Mouse (Mus musculus): ENCODE data around the gene Hmox2. TPM values are rescaled to one million over a fixed set of nuclear protein-coding genes. Genes with fewer than 3 reads are reported as not detected.

Gene Hmox2
- polyA plus RNA-seq, 1 experiment from 2014 or later: 87.6 TPM

- no peaks in the 10 kb centered on the region for H3K27me3 ChIP-seq
- H3K9me3 ChIP-seq: no peaks in the 10 kb centered on the region
- H3K4me1 ChIP-seq (replicated peaks): peaks cover 33% of the 10 kb centered on the region
- ATAC-seq: no peak
- 67% methylated on average over 2 of the region's 2 CpGs for WGBS
- H3K4me2 ChIP-seq (replicated peaks): no peak overlapping the region
- H3K36me3 ChIP-seq: no peaks in the 10 kb centered on the region
- H3K9ac ChIP-seq (replicated peaks): no peak overlapping the region
- H3K27ac ChIP-seq: no peak overlapping the region
- H3K4me3 ChIP-seq (replicated peaks): no peak overlapping the region
Measured at GRCm38 (mm10) chr16:4791332-4791731, 65.2 kb downstream of the Hmox2 start.

- H3K27ac ChIP-seq: no peak overlapping the region
- no peaks in the 10 kb centered on the region for H3K4me1 ChIP-seq (replicated peaks)
- no peaks in the 10 kb centered on the region for H3K9me3 ChIP-seq
- no peak overlapping the region for H3K4me3 ChIP-seq (replicated peaks)
- no peak for ATAC-seq
- no peaks in the 10 kb centered on the region for H3K36me3 ChIP-seq
- no peak overlapping the region for H3K9ac ChIP-seq (replicated peaks)
- H3K4me2 ChIP-seq (replicated peaks): no peak overlapping the region
- H3K27me3 ChIP-seq: no peaks in the 10 kb centered on the region
- WGBS: 85% methylated on average over 4 of the region's 4 CpGs
Measured at GRCm38 (mm10) chr16:4796631-4797030, 70.5 kb downstream of the Hmox2 start.

Other genes starting within 250 kb of the Hmox2 start
- gene Srl, start 184.5 kb upstream of the Hmox2 start, polyA plus RNA-seq (2015; fragmentation: Nextera tagmentation; extraction: Ambion mirVana): 20.5 and 21.6 TPM in 2 replicates
- gene Tfap4, start 166.5 kb upstream of the Hmox2 start, polyA plus RNA-seq (2015; fragmentation: Nextera tagmentation; extraction: Ambion mirVana): 10.5 and 11.2 TPM in 2 replicates
- gene Glis2, start 131.6 kb upstream of the Hmox2 start, polyA plus RNA-seq (2015; fragmentation: Nextera tagmentation; extraction: Ambion mirVana): 20.0 and 26.3 TPM in 2 replicates
- 153 and 155 TPM in 2 replicates for gene Pam16, start 101.4 kb upstream of the Hmox2 start, polyA plus RNA-seq (2015; fragmentation: Nextera tagmentation; extraction: Ambion mirVana)
- gene Vasn, start 86.4 kb upstream of the Hmox2 start, polyA plus RNA-seq (2015; fragmentation: Nextera tagmentation; extraction: Ambion mirVana): 3.2 and 4.6 TPM in 2 replicates
- gene Dnaja3, start 86.4 kb upstream of the Hmox2 start, polyA plus RNA-seq (2015; fragmentation: Nextera tagmentation; extraction: Ambion mirVana): 50.5 and 54.3 TPM in 2 replicates
- 25.1 and 26.5 TPM in 2 replicates for gene Coro7, start 46.6 kb upstream of the Hmox2 start, polyA plus RNA-seq (2015; fragmentation: Nextera tagmentation; extraction: Ambion mirVana)
- 102 and 104 TPM in 2 replicates for gene Nmral1, start 7.0 kb upstream of the Hmox2 start, polyA plus RNA-seq (2015; fragmentation: Nextera tagmentation; extraction: Ambion mirVana)
- gene Cdip1, start 63.9 kb downstream of the Hmox2 start, polyA plus RNA-seq (2015; fragmentation: Nextera tagmentation; extraction: Ambion mirVana): 108 and 109 TPM in 2 replicates
- gene 4930562C15Rik, start 109.1 kb downstream of the Hmox2 start, polyA plus RNA-seq (2015; fragmentation: Nextera tagmentation; extraction: Ambion mirVana): 0.40 and 0.50 TPM in 2 replicates
- 45.8 and 46.2 TPM in 2 replicates for gene Ubald1, start 154.0 kb downstream of the Hmox2 start, polyA plus RNA-seq (2015; fragmentation: Nextera tagmentation; extraction: Ambion mirVana)
- gene Mgrn1, start 159.9 kb downstream of the Hmox2 start, polyA plus RNA-seq (2015; fragmentation: Nextera tagmentation; extraction: Ambion mirVana): 100 and 101 TPM in 2 replicates
- gene Nudt16l1, start 212.4 kb downstream of the Hmox2 start, polyA plus RNA-seq (2015; fragmentation: Nextera tagmentation; extraction: Ambion mirVana): 130 and 131 TPM in 2 replicates
- 79.1 and 85.4 TPM in 2 replicates for gene Anks3, start 237.8 kb downstream of the Hmox2 start, polyA plus RNA-seq (2015; fragmentation: Nextera tagmentation; extraction: Ambion mirVana)